Mouse (Mus musculus): Measurements from ENCODE around the gene Ahdc1. TPM values are rescaled to one million over a fixed set of nuclear protein-coding genes. Genes with fewer than 3 reads are reported as not detected.

Gene Ahdc1
- total and polyA plus RNA-seq, 3 experiments, result 2.7 to 37.9 (median 15.6) TPM

GRCm38 (mm10) chr4:133101751-133102150, 90.7 kb downstream of the Ahdc1 start:
- H3K4me3 ChIP-seq (ENCODE audit: low read depth, low read length), result no peak overlapping the region
- no peak for TF ChIP-seq GATA2 (IDR thresholded peaks at IDR 0.05; ENCODE audit: borderline replicate concordance, low read depth, low read length)
- no peak for TF ChIP-seq TAL1 (conservative IDR thresholded peaks at IDR 0.05; ENCODE audit: low read depth, low read length)
- TF ChIP-seq GATA1 (IDR thresholded peaks at IDR 0.05; ENCODE audit: borderline replicate concordance, low read length), result no peak
- H3K9me3 ChIP-seq (replicated peaks), result no peaks in the 10 kb centered on the region
- H3K27me3 ChIP-seq (ENCODE audit: insufficient read depth, low read length), result peaks cover 17% of the 10 kb centered on the region
- no peak for DNase-seq (ENCODE audit: low spot score)
- peaks cover 5% of the 10 kb centered on the region for H3K4me1 ChIP-seq (ENCODE audit: insufficient read depth, low read depth, low read length)
- ATAC-seq (ENCODE audit: extremely low read depth, insufficient number of reproducible peaks, low FRiP score, poor library complexity, severe bottlenecking), result no peak
- no peaks in the 10 kb centered on the region for H3K36me3 ChIP-seq (replicated peaks)

GRCm38 (mm10) chr4:133103525-133104193, 92.6 kb downstream of the Ahdc1 start:
- DNase-seq (ENCODE audit: low spot score) (no peak), ATAC-seq (ENCODE audit: extremely low read depth, insufficient number of reproducible peaks, low FRiP score, poor library complexity, severe bottlenecking) (no peak)
- peaks cover 24% of the 10 kb centered on the region for H3K27me3 ChIP-seq (ENCODE audit: insufficient read depth, low read length)
- TF ChIP-seq GATA1 (IDR thresholded peaks at IDR 0.05; ENCODE audit: borderline replicate concordance, low read length), result no peak
- TF ChIP-seq TAL1 (conservative IDR thresholded peaks at IDR 0.05; ENCODE audit: low read depth, low read length), result no peak
- TF ChIP-seq POLR2AphosphoS5 (IDR thresholded peaks at IDR 0.05; ENCODE audit: insufficient replicate concordance, low read depth, low read length), result no peak
- TF ChIP-seq GATA2 (IDR thresholded peaks at IDR 0.05; ENCODE audit: borderline replicate concordance, low read depth, low read length), result no peak
- TF ChIP-seq CTCF (IDR thresholded peaks at IDR 0.05; ENCODE audit: low read depth, low read length), result no peak
- H3K36me3 ChIP-seq (replicated peaks), result no peaks in the 10 kb centered on the region
- no peaks in the 10 kb centered on the region for H3K9me3 ChIP-seq (replicated peaks)
- no peak overlapping the region for H3K4me3 ChIP-seq (ENCODE audit: low read depth, low read length)
- peaks cover 9% of the 10 kb centered on the region for H3K4me1 ChIP-seq (ENCODE audit: insufficient read depth, low read depth, low read length)

GRCm38 (mm10) chr4:133104194-133104569, 93.1 kb downstream of the Ahdc1 start:
- TF ChIP-seq POLR2AphosphoS5 (IDR thresholded peaks at IDR 0.05; ENCODE audit: insufficient replicate concordance, low read depth, low read length) (no peak), GATA2 (IDR thresholded peaks at IDR 0.05; ENCODE audit: borderline replicate concordance, low read depth, low read length) (no peak), GATA1 (IDR thresholded peaks at IDR 0.05; ENCODE audit: borderline replicate concordance, low read length) (no peak), CTCF (IDR thresholded peaks at IDR 0.05; ENCODE audit: low read depth, low read length) (no peak), TAL1 (conservative IDR thresholded peaks at IDR 0.05; ENCODE audit: low read depth, low read length) (no peak)
- DNase-seq (ENCODE audit: low spot score), result no peak
- H3K9me3 ChIP-seq (replicated peaks), result no peaks in the 10 kb centered on the region

GRCm38 (mm10) chr4:133106691-133107090, 95.6 kb downstream of the Ahdc1 start:
- ATAC-seq (ENCODE audit: extremely low read depth, insufficient number of reproducible peaks, low FRiP score, poor library complexity, severe bottlenecking), result no peak
- H3K4me1 ChIP-seq (ENCODE audit: insufficient read depth, low read depth, low read length), result peaks cover 9% of the 10 kb centered on the region
- H3K36me3 ChIP-seq (replicated peaks), result no peaks in the 10 kb centered on the region
- DNase-seq (ENCODE audit: low spot score), result no peak
- no peak overlapping the region for H3K4me3 ChIP-seq (ENCODE audit: low read depth, low read length)
- no peaks in the 10 kb centered on the region for H3K9me3 ChIP-seq (replicated peaks)
- H3K27me3 ChIP-seq (ENCODE audit: insufficient read depth, low read length), result peaks cover 23% of the 10 kb centered on the region
- TF ChIP-seq GATA1 (IDR thresholded peaks at IDR 0.05; ENCODE audit: borderline replicate concordance, low read length), result no peak

More at GRCm38 (mm10) chr4:133104194-133104569, 93.1 kb downstream of the Ahdc1 start:
- peaks cover 24% of the 10 kb centered on the region for H3K27me3 ChIP-seq (ENCODE audit: insufficient read depth, low read length)
- no peak overlapping the region for H3K4me3 ChIP-seq (ENCODE audit: low read depth, low read length)
- H3K36me3 ChIP-seq (replicated peaks), result no peaks in the 10 kb centered on the region
- peaks cover 9% of the 10 kb centered on the region for H3K4me1 ChIP-seq (ENCODE audit: insufficient read depth, low read depth, low read length)
- ATAC-seq (ENCODE audit: extremely low read depth, insufficient number of reproducible peaks, low FRiP score, poor library complexity, severe bottlenecking), result no peak

GRCm38 (mm10) chr4:133107788-133108281, 96.8 kb downstream of the Ahdc1 start:
- Histone ChIP-seq H3K27me3 (ENCODE audit: insufficient read depth, low read length) (peaks cover 18% of the 10 kb centered on the region), H3K9me3 (replicated peaks) (no peaks in the 10 kb centered on the region), H3K36me3 (replicated peaks) (no peaks in the 10 kb centered on the region), H3K4me3 (ENCODE audit: low read depth, low read length) (no peak overlapping the region), H3K4me1 (ENCODE audit: insufficient read depth, low read depth, low read length) (peaks cover 9% of the 10 kb centered on the region)
- no peak for ATAC-seq (ENCODE audit: extremely low read depth, insufficient number of reproducible peaks, low FRiP score, poor library complexity, severe bottlenecking)
- no peak for TF ChIP-seq GATA2 (IDR thresholded peaks at IDR 0.05; ENCODE audit: borderline replicate concordance, low read depth, low read length)
- TF ChIP-seq CTCF (IDR thresholded peaks at IDR 0.05; ENCODE audit: low read depth, low read length), result no peak
- no peak for TF ChIP-seq GATA1 (IDR thresholded peaks at IDR 0.05; ENCODE audit: borderline replicate concordance, low read length)
- no peak for TF ChIP-seq TAL1 (conservative IDR thresholded peaks at IDR 0.05; ENCODE audit: low read depth, low read length)
- no peak for TF ChIP-seq POLR2AphosphoS5 (IDR thresholded peaks at IDR 0.05; ENCODE audit: insufficient replicate concordance, low read depth, low read length)
- no peak for DNase-seq (ENCODE audit: low spot score)

GRCm38 (mm10) chr4:133108481-133109334, 97.6 kb downstream of the Ahdc1 start:
- ATAC-seq (ENCODE audit: extremely low read depth, insufficient number of reproducible peaks, low FRiP score, poor library complexity, severe bottlenecking), result no peak
- no peaks in the 10 kb centered on the region for H3K36me3 ChIP-seq (replicated peaks)

More at GRCm38 (mm10) chr4:133108481-133109334, 97.6 kb downstream of the Ahdc1 start:
- no peak for DNase-seq (ENCODE audit: low spot score)
- no peaks in the 10 kb centered on the region for H3K9me3 ChIP-seq (replicated peaks)
- TF ChIP-seq TAL1 (conservative IDR thresholded peaks at IDR 0.05; ENCODE audit: low read depth, low read length), result no peak
- no peak for TF ChIP-seq GATA2 (IDR thresholded peaks at IDR 0.05; ENCODE audit: borderline replicate concordance, low read depth, low read length)
- TF ChIP-seq CTCF (IDR thresholded peaks at IDR 0.05; ENCODE audit: low read depth, low read length), result no peak
- TF ChIP-seq POLR2AphosphoS5 (IDR thresholded peaks at IDR 0.05; ENCODE audit: insufficient replicate concordance, low read depth, low read length), result no peak
- no peak for TF ChIP-seq GATA1 (IDR thresholded peaks at IDR 0.05; ENCODE audit: borderline replicate concordance, low read length)
- H3K27me3 ChIP-seq (ENCODE audit: insufficient read depth, low read length), result peaks cover 20% of the 10 kb centered on the region
- H3K4me3 ChIP-seq (ENCODE audit: low read depth, low read length), result no peak overlapping the region
- peaks cover 9% of the 10 kb centered on the region for H3K4me1 ChIP-seq (ENCODE audit: insufficient read depth, low read depth, low read length)

Data from G1E (cell line).